ENCODE assay signal across 8 mouse cellular contexts in genomic region chr19:59942716-59943321, GRCm38 (mm10). TPM values are rescaled to one million over a fixed set of nuclear protein-coding genes. Genes with fewer than 3 reads are reported as not detected.
A peak's percentile ranks its signal among the peaks of the same experiment; 100 is the strongest.
DNase-seq lines count a peak whose midpoint lies in the region; ATAC-seq lines count a peak whose summit lies in the region.

No protein-coding gene starts in this region.

- peaks cover 18% of the 10 kb centered on the region for H3K4me1 ChIP-seq in embryonic facial prominence, embryonic 15.5 days
- H3K4me1 ChIP-seq in intestine, embryonic 14.5 days (replicated peaks; ENCODE audit: control insufficient read depth, insufficient read depth, low read length): no peaks in the 10 kb centered on the region; the same call in 1 of the 2 replicates

- ATAC-seq in CD4-positive, CD25-positive, alpha-beta regulatory T cell, adult 4 months: peak; percentile 31
- peak; percentile 77; the same call in 1 of the 2 replicates for ATAC-seq in embryonic facial prominence, embryonic 15.5 days (ENCODE audit: insufficient number of reproducible peaks, low FRiP score, low TSS enrichment, low read depth)
- ATAC-seq in intestine, embryonic 14.5 days (replicated peaks; ENCODE audit: low FRiP score, low TSS enrichment, low read depth): peak; percentile 84

- peak overlapping the region; percentile 66 for H3K4me2 ChIP-seq in embryonic facial prominence, embryonic 15.5 days (replicated peaks)
- H3K4me2 ChIP-seq in intestine, embryonic 14.5 days (ENCODE audit: low read length): peak overlapping the region; percentile 78

- peak overlapping the region; percentile 81 for H3K4me3 ChIP-seq in embryonic facial prominence, embryonic 15.5 days (replicated peaks)
- H3K4me3 ChIP-seq in intestine, embryonic 14.5 days (ENCODE audit: low read depth, low read length): peak overlapping the region; percentile 72

- no peaks in the 10 kb centered on the region for H3K9me3 ChIP-seq in embryonic facial prominence, embryonic 15.5 days (replicated peaks)
- no peaks in the 10 kb centered on the region for H3K9me3 ChIP-seq in intestine, embryonic 14.5 days (ENCODE audit: control insufficient read depth, low read length)

- H3K27ac ChIP-seq in embryonic facial prominence, embryonic 15.5 days (replicated peaks): peak overlapping the region; percentile 91
- peak overlapping the region; percentile 93 for H3K27ac ChIP-seq in intestine, embryonic 14.5 days (ENCODE audit: low read depth)

- H3K36me3 ChIP-seq in embryonic facial prominence, embryonic 15.5 days: no peaks in the 10 kb centered on the region
- no peaks in the 10 kb centered on the region for H3K36me3 ChIP-seq in intestine, embryonic 14.5 days (ENCODE audit: control insufficient read depth, insufficient read depth, low read length)

- DNase-seq in frontal cortex, postnatal 14 days (ENCODE audit: low spot score in 2 of 2): peak; percentile 7 to 14
- no peak for DNase-seq in frontal cortex, postnatal 25 days (ENCODE audit: low spot score in 2 of 2)
- DNase-seq in intestine, embryonic 14.5 days (ENCODE audit: low spot score): no peak
- peak; percentile 75 for DNase-seq in lung, postnatal 25 days (ENCODE audit: low spot score)
- peak; percentile 20 for DNase-seq in testis, postnatal 14 days (ENCODE audit: low spot score)
- no peak for DNase-seq in right cerebral cortex, postnatal 14 days

- H3K27me3 ChIP-seq in embryonic facial prominence, embryonic 15.5 days: no peaks in the 10 kb centered on the region
- no peaks in the 10 kb centered on the region for H3K27me3 ChIP-seq in intestine, embryonic 14.5 days (replicated peaks; ENCODE audit: control insufficient read depth, insufficient read depth, low read length)

- WGBS in embryonic facial prominence, embryonic 15.5 days: 1% methylated on average over 25 of the region's 27 CpGs
- WGBS in intestine, embryonic 14.5 days: 2% methylated on average over 26 of the region's 27 CpGs

- H3K9ac ChIP-seq in embryonic facial prominence, embryonic 15.5 days: peak overlapping the region; percentile 84
- H3K9ac ChIP-seq in intestine, embryonic 14.5 days (ENCODE audit: low read length): peak overlapping the region; percentile 88

RNA-seq across cellular contexts. Expression of gene Rab11fip2, which starts 0.6 kb away (rescaled TPM):
- 1 to 10 TPM; 6.7 to 6.8 TPM for polyA plus RNA-seq in CD4-positive, CD25-positive, alpha-beta regulatory T cell, adult 4 months (2017; shearing (Covaris generic))
- 5.4 and 7.1 TPM in 2 replicates for polyA plus RNA-seq in embryonic facial prominence, embryonic 15.5 days (2015; fragmentation: Nextera tagmentation; extraction: Ambion mirVana)
- 5.0 TPM in 2 replicates for polyA plus RNA-seq in intestine, embryonic 14.5 days (2014; fragmentation: Nextera tagmentation; extraction: Ambion mirVana)

Comparison
In these comparisons a context has a peak if more than half of its experiments do, and no peak if none do; other contexts are left out.
1. DNase-seq: peak in frontal cortex, postnatal 14 days (2 of 2), lung, postnatal 25 days (single experiment) and testis, postnatal 14 days (single experiment); none in frontal cortex, postnatal 25 days (0 of 2), intestine, embryonic 14.5 days (single experiment) and right cerebral cortex, postnatal 14 days (single experiment).
2. ATAC-seq: peak in every context shown above with its lines; median percentile 84 in intestine, embryonic 14.5 days; 77 in embryonic facial prominence, embryonic 15.5 days; 31 in CD4-positive, CD25-positive, alpha-beta regulatory T cell, adult 4 months.